Mouse (Mus musculus): ENCODE results near the gene Olfr1386. TPM values are rescaled to one million over a fixed set of nuclear protein-coding genes. Genes with fewer than 3 reads are reported as not detected.
"Not testable (repeated sequence)": the region's sequence is repeated elsewhere in the genome, so short reads cannot be mapped to it uniquely, and the experiment has no call there.

Gene Olfr1386
- not detected in 2 replicates for total RNA-seq (2015)
- not detected in 2 replicates for total RNA-seq (2017)

- ATAC-seq (ENCODE audit: poor library complexity, severe bottlenecking): not testable (repeated sequence)
Observed at GRCm38 (mm10) chr11:49464746-49465145, at the start of gene Olfr1386. TSS of gene Olfr1386 (plus strand) at chr11:49465046.

- no peak for ATAC-seq (ENCODE audit: poor library complexity, severe bottlenecking)
Observed at GRCm38 (mm10) chr11:49422767-49423166, 42.1 kb upstream of the Olfr1386 start, which contains the start of gene Olfr1389. TSS of gene Olfr1389 (plus strand) at chr11:49423067.

- ATAC-seq (ENCODE audit: poor library complexity, severe bottlenecking): peak; percentile 84
Observed at GRCm38 (mm10) chr11:49425257-49425927, 39.5 kb upstream of the Olfr1386 start.

GRCm38 (mm10) chr11:49429641-49430040 is 35.2 kb upstream of the Olfr1386 start:
- ATAC-seq (ENCODE audit: poor library complexity, severe bottlenecking): no peak

- ATAC-seq (ENCODE audit: poor library complexity, severe bottlenecking): no peak
Observed at GRCm38 (mm10) chr11:49436411-49436810, 28.4 kb upstream of the Olfr1386 start, which contains the start of gene Olfr1388. TSS of gene Olfr1388 (plus strand) at chr11:49436624.

- no peak for ATAC-seq (ENCODE audit: poor library complexity, severe bottlenecking)
Observed at GRCm38 (mm10) chr11:49455043-49455442, 9.8 kb upstream of the Olfr1386 start, which contains the start of gene Olfr1387. TSS of gene Olfr1387 (plus strand) at chr11:49455343.

- ATAC-seq (ENCODE audit: poor library complexity, severe bottlenecking): no peak
Observed at GRCm38 (mm10) chr11:49485973-49486372, 21.1 kb downstream of the Olfr1386 start.

- not testable (repeated sequence) for ATAC-seq (ENCODE audit: poor library complexity, severe bottlenecking)
Observed at GRCm38 (mm10) chr11:49488770-49489169, 23.9 kb downstream of the Olfr1386 start, which contains the start of gene Olfr1385. TSS of gene Olfr1385 (plus strand) at chr11:49489070.

- ATAC-seq (ENCODE audit: poor library complexity, severe bottlenecking): no peak
Observed at GRCm38 (mm10) chr11:49518086-49518485, 53.2 kb downstream of the Olfr1386 start.

GRCm38 (mm10) chr11:49519348-49519747 is 54.5 kb downstream of the Olfr1386 start, which contains the start of gene Olfr1383:
TSS of gene Olfr1383 (plus strand) at chr11:49519648.
- no peak for ATAC-seq (ENCODE audit: poor library complexity, severe bottlenecking)

Other genes with a start within 250 kb of the Olfr1386 start
- gene Mgat1, start 220.9 kb upstream of the Olfr1386 start, total RNA-seq (2015): 33.6 and 36.0 TPM in 2 replicates
- 42.6 and 42.9 TPM in 2 replicates for gene Mgat1, start 220.9 kb upstream of the Olfr1386 start, total RNA-seq (2017)
- not detected in 2 replicates for gene Olfr1393, start 186.7 kb upstream of the Olfr1386 start, total RNA-seq (2015)
- not detected in 2 replicates for gene Olfr1393, start 186.7 kb upstream of the Olfr1386 start, total RNA-seq (2017)
- 0.84 TPM in 1 of 2 replicates, not detected in the other for gene Olfr1392, start 179.8 kb upstream of the Olfr1386 start, total RNA-seq (2015)
- gene Olfr1392, start 179.8 kb upstream of the Olfr1386 start, total RNA-seq (2017): not detected in 2 replicates
- gene Olfr10, start 160.3 kb upstream of the Olfr1386 start, total RNA-seq (2015): not detected in 2 replicates
- not detected in 2 replicates for gene Olfr10, start 160.3 kb upstream of the Olfr1386 start, total RNA-seq (2017)
- gene Olfr1391, start 142.3 kb upstream of the Olfr1386 start, total RNA-seq (2015): not detected in 2 replicates
- gene Olfr1391, start 142.3 kb upstream of the Olfr1386 start, total RNA-seq (2017): not detected in 2 replicates
- gene Olfr1390, start 129.9 kb upstream of the Olfr1386 start, total RNA-seq (2015): not detected in 2 replicates
- not detected in 2 replicates for gene Olfr1390, start 129.9 kb upstream of the Olfr1386 start, total RNA-seq (2017)
- gene Olfr1389, start 42.0 kb upstream of the Olfr1386 start, total RNA-seq (2015): not detected in 2 replicates
- not detected in 2 replicates for gene Olfr1389, start 42.0 kb upstream of the Olfr1386 start, total RNA-seq (2017)
- 0.13 TPM in 1 of 2 replicates, not detected in the other for gene Olfr1388, start 28.4 kb upstream of the Olfr1386 start, total RNA-seq (2015)
- 0.29 and 0.65 TPM in 2 replicates for gene Olfr1388, start 28.4 kb upstream of the Olfr1386 start, total RNA-seq (2017)
- not detected in 2 replicates for gene Olfr1387, start 9.7 kb upstream of the Olfr1386 start, total RNA-seq (2015)
- not detected in 2 replicates for gene Olfr1387, start 9.7 kb upstream of the Olfr1386 start, total RNA-seq (2017)
- not detected in 2 replicates for gene Olfr1385, start 24.0 kb downstream of the Olfr1386 start, total RNA-seq (2015)
- gene Olfr1385, start 24.0 kb downstream of the Olfr1386 start, total RNA-seq (2017): not detected in 2 replicates
- gene Olfr1384, start 41.7 kb downstream of the Olfr1386 start, total RNA-seq (2015): not detected in 2 replicates
- gene Olfr1384, start 41.7 kb downstream of the Olfr1386 start, total RNA-seq (2017): not detected in 2 replicates
- gene Olfr1383, start 54.6 kb downstream of the Olfr1386 start, total RNA-seq (2015): not detected in 2 replicates
- gene Olfr1383, start 54.6 kb downstream of the Olfr1386 start, total RNA-seq (2017): not detected in 2 replicates
- gene Olfr1382, start 63.2 kb downstream of the Olfr1386 start, total RNA-seq (2015): not detected in 2 replicates
- not detected in 2 replicates for gene Olfr1382, start 63.2 kb downstream of the Olfr1386 start, total RNA-seq (2017)
- not detected in 2 replicates for gene Olfr1381, start 78.4 kb downstream of the Olfr1386 start, total RNA-seq (2015)
- not detected in 2 replicates for gene Olfr1381, start 78.4 kb downstream of the Olfr1386 start, total RNA-seq (2017)
- gene Olfr1380, start 91.8 kb downstream of the Olfr1386 start, total RNA-seq (2015): not detected in 2 replicates
- not detected in 2 replicates for gene Olfr1380, start 91.8 kb downstream of the Olfr1386 start, total RNA-seq (2017)
- 0.09 TPM in 1 of 2 replicates, not detected in the other for gene Flt4, start 144.2 kb downstream of the Olfr1386 start, total RNA-seq (2015)
- not detected in 2 replicates for gene Flt4, start 144.2 kb downstream of the Olfr1386 start, total RNA-seq (2017)
- not detected in 2 replicates for gene Scgb3a1, start 198.6 kb downstream of the Olfr1386 start, total RNA-seq (2015)
- not detected in 2 replicates for gene Scgb3a1, start 198.6 kb downstream of the Olfr1386 start, total RNA-seq (2017)
- gene Cnot6, start 247.7 kb downstream of the Olfr1386 start, total RNA-seq (2015): 65.2 and 67.0 TPM in 2 replicates
- gene Cnot6, start 247.7 kb downstream of the Olfr1386 start, total RNA-seq (2017): 45.4 and 58.5 TPM in 2 replicates

All from megakaryocyte, adult 5-6 weeks (primary cell).